32 mouse cellular contexts compared by ENCODE assay signal in genomic region chr3:69231522-69232138, GRCm38 (mm10). TPM values are rescaled to one million over a fixed set of nuclear protein-coding genes. Genes with fewer than 3 reads are reported as not detected.
DNase-seq lines count a peak whose midpoint lies in the region; ATAC-seq lines count a peak whose summit lies in the region.
"Had no signal": no experiment of that assay in that cellular context is flagged by ENCODE, and none has a peak within 500 bp of the region (broad histone marks: within the 10 kb centered on the region; RNA-seq: fewer than 3 reads in every experiment).

No protein-coding gene starts in this region.

- H3K9me3 ChIP-seq in neural tube, embryonic 15.5 days (replicated peaks): no peaks in the 10 kb centered on the region
- H3K9me3 ChIP-seq: embryonic facial prominence, embryonic 10.5 days; embryonic facial prominence, embryonic 13.5 days; forebrain, embryonic 10.5 days; forebrain, embryonic 13.5 days; heart, embryonic 12.5 days; heart, embryonic 15.5 days; hindbrain, embryonic 10.5 days; hindbrain, embryonic 13.5 days had no signal

- no peak overlapping the region for H3K4me3 ChIP-seq in neural tube, embryonic 15.5 days (replicated peaks)
- H3K4me3 ChIP-seq: embryonic facial prominence, embryonic 10.5 days; embryonic facial prominence, embryonic 13.5 days; erythroblast, embryonic 14.5 days; forebrain, embryonic 10.5 days; forebrain, embryonic 13.5 days; heart, embryonic 12.5 days; heart, embryonic 15.5 days; hindbrain, embryonic 10.5 days; hindbrain, embryonic 13.5 days had no signal

- 40% methylated on average over 14 of the region's 14 CpGs for WGBS in large intestine, adult 2 months
- WGBS in neural tube, embryonic 15.5 days: 84% methylated on average over 14 of the region's 14 CpGs

- H3K9ac ChIP-seq in neural tube, embryonic 15.5 days (replicated peaks): no peak overlapping the region
- H3K9ac ChIP-seq: embryonic facial prominence, embryonic 13.5 days; forebrain, embryonic 13.5 days; heart, embryonic 12.5 days; heart, embryonic 15.5 days; hindbrain, embryonic 13.5 days had no signal

- H3K4me1 ChIP-seq in neural tube, embryonic 15.5 days: no peaks in the 10 kb centered on the region
- H3K4me1 ChIP-seq: embryonic facial prominence, embryonic 10.5 days; embryonic facial prominence, embryonic 13.5 days; forebrain, embryonic 10.5 days; forebrain, embryonic 13.5 days; heart, embryonic 12.5 days; heart, embryonic 15.5 days; hindbrain, embryonic 10.5 days; hindbrain, embryonic 13.5 days had no signal

- DNase-seq in frontal cortex, postnatal 36 days (ENCODE audit: low spot score in 2 of 2): no peak
- peak; percentile 31 for DNase-seq in CD4-positive, CD25-positive, alpha-beta regulatory T cell, adult 2 months (ENCODE audit: low read depth, low spot score)
- DNase-seq in brain, adult 2 months (ENCODE audit: low read depth, low spot score): peak; percentile 36
- peak; percentile 57 for DNase-seq in large intestine, adult 2 months (ENCODE audit: low read depth, low spot score)
- no peak for DNase-seq in lung, postnatal 14 days
- no peak for DNase-seq in embryo, embryonic 9.5 days (ENCODE audit: extremely low spot score)
- DNase-seq: adrenal gland, adult 8-10 months; adrenal gland, postnatal 25 days; cerebellum, adult 11 months; cerebellum, adult 2 months; cerebellum, adult 9-11 months; cerebellum, postnatal 25 days; gastrocnemius, postnatal 25 days; heart, postnatal 10 days; heart, postnatal 36 days; kidney, adult 18-20 months had no signal

- H3K36me3 ChIP-seq in neural tube, embryonic 15.5 days: no peaks in the 10 kb centered on the region
- H3K36me3 ChIP-seq: embryonic facial prominence, embryonic 10.5 days; embryonic facial prominence, embryonic 13.5 days; forebrain, embryonic 10.5 days; heart, embryonic 12.5 days; heart, embryonic 15.5 days; hindbrain, embryonic 10.5 days; hindbrain, embryonic 13.5 days had no signal

- H3K4me2 ChIP-seq in neural tube, embryonic 15.5 days: no peak overlapping the region
- H3K4me2 ChIP-seq: embryonic facial prominence, embryonic 13.5 days; forebrain, embryonic 13.5 days; heart, embryonic 12.5 days; heart, embryonic 15.5 days; hindbrain, embryonic 13.5 days had no signal

- H3K27ac ChIP-seq in neural tube, embryonic 15.5 days (replicated peaks): no peak overlapping the region
- H3K27ac ChIP-seq: embryonic facial prominence, embryonic 10.5 days; embryonic facial prominence, embryonic 13.5 days; forebrain, embryonic 10.5 days; forebrain, embryonic 13.5 days; heart, embryonic 15.5 days; hindbrain, embryonic 10.5 days; hindbrain, embryonic 13.5 days had no signal

- no peaks in the 10 kb centered on the region for H3K27me3 ChIP-seq in neural tube, embryonic 15.5 days (replicated peaks)
- H3K27me3 ChIP-seq: embryonic facial prominence, embryonic 13.5 days; forebrain, embryonic 13.5 days; heart, embryonic 12.5 days; heart, embryonic 15.5 days; hindbrain, embryonic 13.5 days had no signal

- ATAC-seq in frontal cortex, adult (ENCODE audit: low TSS enrichment): peak; percentile 95
- no peak for ATAC-seq in neural tube, embryonic 15.5 days (ENCODE audit: low FRiP score)
- ATAC-seq: activated CD4-positive, CD25-positive, alpha-beta regulatory T cell, adult 4 months; forebrain, embryonic 13.5 days; forebrain, embryonic 16.5 days; hindbrain, embryonic 16.5 days; inflammation-experienced regulatory T-cells, adult 6 months had no signal

RNA-seq across cellular contexts. Expression of gene Arl14, which starts 9.4 kb away (rescaled TPM):
- polyA plus RNA-seq in large intestine, adult 2 months (2012; rRNA removed): 0.77 and 5.4 TPM in 2 replicates
- polyA plus RNA-seq in neural tube, embryonic 15.5 days (2015; fragmentation: Nextera tagmentation; extraction: Ambion mirVana): not detected in 2 replicates
- polyA plus RNA-seq: activated CD4-positive, CD25-positive, alpha-beta regulatory T cell, adult 4 months; cerebellum, adult 2 months; embryonic facial prominence, embryonic 10.5 days; embryonic facial prominence, embryonic 13.5 days; erythroblast, embryonic 14.5 days; forebrain, embryonic 10.5 days; forebrain, embryonic 13.5 days; forebrain, embryonic 16.5 days; frontal cortex, adult 2 months; heart, embryonic 12.5 days; heart, embryonic 15.5 days; hindbrain, embryonic 10.5 days; hindbrain, embryonic 13.5 days; hindbrain, embryonic 16.5 days; inflammation-experienced regulatory T-cells, adult 6 months had no signal

Comparison
In these comparisons a context has a peak if more than half of its experiments do, and no peak if none do; other contexts are left out.
1. DNase-seq: peak in CD4-positive, CD25-positive, alpha-beta regulatory T cell, adult 2 months (single experiment), brain, adult 2 months (single experiment) and large intestine, adult 2 months (single experiment); none in frontal cortex, postnatal 36 days (0 of 2), lung, postnatal 14 days (single experiment) and embryo, embryonic 9.5 days (single experiment).